Mouse (Mus musculus) granulocyte monocyte progenitor cell, adult 5-6 weeks (primary cell): Measurements from ENCODE around the gene Trmt2a. TPM values are rescaled to one million over a fixed set of nuclear protein-coding genes. Genes with fewer than 3 reads are reported as not detected.
A peak's percentile ranks its signal among the peaks of the same experiment; 100 is the strongest.

Source experiments
- ATAC-seq: replicated peaks from 2 replicates; pipeline ENCODE4 v1.8.0; 2016; ENCODE audit warnings: mild to moderate bottlenecking, moderate TSS enrichment, inconsistent platforms; ENCODE audit not compliant: poor library complexity, severe bottlenecking
- total RNA-seq, 2 experiments: library from RNA; stranded (forward) in 1 of 2; stranded (reverse) in 1 of 2; fragments of 200-712, 200-1000 nt in 1 of 2; fragments of >200 nt in 1 of 2; fragmentation: Nextera tagmentation in 1 of 2; gene quantifications; 2 replicates each; pipeline ENCODE4 v1.2.3; 2014 to 2017

The Trmt2a gene
- total RNA-seq, 2 experiments from 2014 or later = 99.7 to 153 TPM

GRCm38 (mm10) chr16:18275166-18275565 is 26.7 kb downstream of the Trmt2a start:
- ATAC-seq = no peak

- no peak for ATAC-seq
These were observed 39.7 kb downstream of the Trmt2a start for GRCm38 (mm10) chr16:18288166-18288565.

GRCm38 (mm10) chr16:18288581-18289061 is 40.1 kb downstream of the Trmt2a start:
- peak; percentile 72 for ATAC-seq

- ATAC-seq = peak; percentile 91
These were observed 40.6 kb downstream of the Trmt2a start, which contains the start of gene Dgcr8 for GRCm38 (mm10) chr16:18289067-18289588. Gene Dgcr8, minus strand, starts transcription at chr16:18289246.

- peak; percentile 16 for ATAC-seq
These were observed 41.1 kb downstream of the Trmt2a start for GRCm38 (mm10) chr16:18289614-18290013.

Other genes with a start within 250 kb of the Trmt2a start
- 22.3 and 53.9 TPM in 2 replicates for gene Dgcr6, start 195.8 kb upstream of the Trmt2a start, total RNA-seq (2014; fragmentation: Nextera tagmentation)
- 19.7 and 24.1 TPM in 2 replicates for gene Dgcr6, start 195.8 kb upstream of the Trmt2a start, total RNA-seq (2017)
- 30.0 and 39.3 TPM in 2 replicates for gene Prodh, start 158.5 kb upstream of the Trmt2a start, total RNA-seq (2014; fragmentation: Nextera tagmentation)
- gene Prodh, start 158.5 kb upstream of the Trmt2a start, total RNA-seq (2017) = 57.8 and 64.9 TPM in 2 replicates
- gene Rtn4r, start 121.0 kb upstream of the Trmt2a start, total RNA-seq (2014; fragmentation: Nextera tagmentation) = 4.5 and 14.7 TPM in 2 replicates
- 2.7 and 2.9 TPM in 2 replicates for gene Rtn4r, start 121.0 kb upstream of the Trmt2a start, total RNA-seq (2017)
- gene Ccdc188, start 30.8 kb upstream of the Trmt2a start, total RNA-seq (2014; fragmentation: Nextera tagmentation) = not detected in 2 replicates
- gene Ccdc188, start 30.8 kb upstream of the Trmt2a start, total RNA-seq (2017) = not detected in 2 replicates
- gene Zdhhc8, start 13.5 kb upstream of the Trmt2a start, total RNA-seq (2014; fragmentation: Nextera tagmentation) = 9.7 and 11.4 TPM in 2 replicates
- 2.3 and 3.6 TPM in 2 replicates for gene Zdhhc8, start 13.5 kb upstream of the Trmt2a start, total RNA-seq (2017)
- gene Ranbp1, start 53 bp downstream of the Trmt2a start, total RNA-seq (2014; fragmentation: Nextera tagmentation) = 485 and 506 TPM in 2 replicates
- gene Ranbp1, start 53 bp downstream of the Trmt2a start, total RNA-seq (2017) = 446 and 556 TPM in 2 replicates
- gene Gm49776, start 9.6 kb downstream of the Trmt2a start, total RNA-seq (2014; fragmentation: Nextera tagmentation) = 2.1 TPM in 1 of 2 replicates, not detected in the other
- not detected in 2 replicates for gene Gm49776, start 9.6 kb downstream of the Trmt2a start, total RNA-seq (2017)
- 48.5 and 52.2 TPM in 2 replicates for gene Dgcr8, start 40.6 kb downstream of the Trmt2a start, total RNA-seq (2014; fragmentation: Nextera tagmentation)
- gene Dgcr8, start 40.6 kb downstream of the Trmt2a start, total RNA-seq (2017) = 46.3 and 54.4 TPM in 2 replicates
- gene Tango2, start 99.4 kb downstream of the Trmt2a start, total RNA-seq (2014; fragmentation: Nextera tagmentation) = 20.3 and 30.5 TPM in 2 replicates
- 5.4 and 8.8 TPM in 2 replicates for gene Tango2, start 99.4 kb downstream of the Trmt2a start, total RNA-seq (2017)
- gene Arvcf, start 99.5 kb downstream of the Trmt2a start, total RNA-seq (2014; fragmentation: Nextera tagmentation) = 1.8 and 1.9 TPM in 2 replicates
- 0.21 and 2.8 TPM in 2 replicates for gene Arvcf, start 99.5 kb downstream of the Trmt2a start, total RNA-seq (2017)
- 13.1 and 28.8 TPM in 2 replicates for gene Txnrd2, start 177.7 kb downstream of the Trmt2a start, total RNA-seq (2014; fragmentation: Nextera tagmentation)
- 8.8 and 9.7 TPM in 2 replicates for gene Txnrd2, start 177.7 kb downstream of the Trmt2a start, total RNA-seq (2017)
- 40.4 and 48.4 TPM in 2 replicates for gene Comt, start 178.2 kb downstream of the Trmt2a start, total RNA-seq (2014; fragmentation: Nextera tagmentation)
- gene Comt, start 178.2 kb downstream of the Trmt2a start, total RNA-seq (2017) = 34.1 and 34.6 TPM in 2 replicates